Mouse (Mus musculus) hindbrain, embryonic 16.5 days (tissue): Measurements from ENCODE around the gene Nup54. TPM values are rescaled to one million over a fixed set of nuclear protein-coding genes. Genes with fewer than 3 reads are reported as not detected.

ENCODE experiments used
- ATAC-seq: fragments of 200-750 bp; cut with Nextera tagmentation; 2 replicates; pipeline ENCODE4 v1.8.0; 2017; ENCODE audit warnings: moderate TSS enrichment, moderate library complexity
- H3K27ac ChIP-seq: fragments of 300-500 bp; sonication (generic); 2 replicates; pipeline ENCODE4 v1.5.1; 2014; ENCODE audit warnings: low read depth, mild to moderate bottlenecking, control low read depth, low read length, moderate library complexity
- H3K27me3 ChIP-seq: fragments of 300-500 bp; sonication (generic); replicated peaks from 2 replicates; pipeline ENCODE4 v1.6.1; 2014; ENCODE audit warnings: low read length; ENCODE audit not compliant: control insufficient read depth, insufficient read depth
- H3K36me3 ChIP-seq: fragments of 300-500 bp; sonication (generic); 2 replicates; pipeline ENCODE4 v1.6.1; 2014; ENCODE audit warnings: mild to moderate bottlenecking, low read length, moderate library complexity, mixed read lengths; ENCODE audit not compliant: control insufficient read depth, insufficient read depth
- H3K4me1 ChIP-seq: fragments of 300-500 bp; sonication (generic); 2 replicates; pipeline ENCODE4 v1.6.1; 2014; ENCODE audit warnings: low read depth, low read length; ENCODE audit not compliant: control insufficient read depth, insufficient read depth
- H3K4me2 ChIP-seq: fragments of 300-500 bp; sonication (generic); 2 replicates; pipeline ENCODE4 v1.6.1; 2014; ENCODE audit warnings: mild to moderate bottlenecking, low read length, control low read depth, moderate library complexity
- H3K4me3 ChIP-seq: fragments of 300-500 bp; sonication (generic); 2 replicates; pipeline ENCODE4 v1.5.1; 2014; ENCODE audit warnings: mild to moderate bottlenecking, low read length, control low read depth, moderate library complexity
- H3K9ac ChIP-seq: fragments of 300-500 bp; sonication (generic); 2 replicates; pipeline ENCODE4 v1.6.1; 2014; ENCODE audit warnings: low read depth, mild to moderate bottlenecking, control low read depth, low read length, moderate library complexity
- H3K9me3 ChIP-seq: fragments of 300-500 bp; sonication (generic); 2 replicates; pipeline ENCODE4 v1.6.1; 2014; ENCODE audit warnings: mild to moderate bottlenecking, low read length, moderate library complexity; ENCODE audit not compliant: control insufficient read depth
- WGBS: fragments of 180-500 bp; shearing (Covaris S2); extraction: QIAGEN DNeasy Blood & Tissue Kit; methylation state at CpG from one replicate; pipeline ENCODE4 v1.1.7; 2014; 5-methylcytosine and 5-hydroxymethylcytosine counted together
- polyA plus RNA-seq: library from polyadenylated mRNA; unstranded; fragments of >200 nt; fragmentation: Nextera tagmentation; extraction: Ambion mirVana; gene quantifications from 2 replicates; pipeline ENCODE4 v1.2.1, GENCODE M21; 2015

Gene Nup54
- polyA plus RNA-seq, result 56.4 and 58.3 TPM in 2 replicates

- 0 out of 2 replicates have a peak, but pooled peaks cover 3% of the 10 kb centered on the region for H3K36me3 ChIP-seq
- H3K27ac ChIP-seq, result peak within 1 kb of the TSS; percentile 82
- H3K27me3 ChIP-seq, result no peaks in the 10 kb centered on the region
- peak within 1 kb of the TSS; percentile 64 for H3K4me3 ChIP-seq
- peaks cover 12% of the 10 kb centered on the region for H3K4me1 ChIP-seq
- WGBS, result 1% methylated on average over 34 of the region's 34 CpGs
- H3K9me3 ChIP-seq, result no peaks in the 10 kb centered on the region
- ATAC-seq, result peak; percentile 100
- peak within 1 kb of the TSS; percentile 92 for H3K9ac ChIP-seq
- H3K4me2 ChIP-seq, result peak within 1 kb of the TSS; percentile 91
Observed at GRCm38 (mm10) chr5:92435025-92435584, at the start of gene Nup54. Gene Nup54 (minus strand): TSS chr5:92435219.

DNA sequence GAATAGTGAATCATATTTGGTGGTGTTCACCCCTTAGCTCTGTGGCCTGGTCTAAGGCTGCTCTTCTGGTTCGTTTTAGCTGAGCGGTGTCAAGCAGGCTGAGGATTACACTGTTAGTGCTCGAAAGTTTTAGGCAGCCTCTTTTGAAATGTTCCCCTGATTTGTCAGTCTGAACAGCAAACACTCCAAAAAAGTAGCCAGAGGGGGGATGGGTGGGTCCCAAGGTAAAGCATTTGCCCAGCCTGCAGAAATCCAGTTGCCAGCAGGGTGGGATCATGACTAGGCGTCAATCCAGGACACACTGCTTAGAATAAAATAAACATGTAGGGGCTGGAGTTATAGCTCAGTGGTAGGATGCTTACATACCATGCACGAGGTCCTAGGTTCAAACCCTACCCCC is 37.8 kb upstream of the Nup54 start:
- 89% methylated on average over 5 of the region's 5 CpGs for WGBS
- Histone ChIP-seq H3K27me3 (no peaks in the 10 kb centered on the region), H3K27ac (no peak overlapping the region), H3K4me3 (no peak overlapping the region), H3K36me3 (no peaks in the 10 kb centered on the region), H3K4me1 (no peaks in the 10 kb centered on the region), H3K9ac (no peak overlapping the region), H3K4me2 (no peak overlapping the region), H3K9me3 (no peaks in the 10 kb centered on the region)
- ATAC-seq, result no peak

GRCm38 (mm10) chr5:92471531-92471930 is 36.5 kb upstream of the Nup54 start:
- Histone ChIP-seq H3K27me3 (no peaks in the 10 kb centered on the region), H3K4me2 (no peak overlapping the region), H3K4me3 (no peak overlapping the region), H3K9me3 (no peaks in the 10 kb centered on the region), H3K4me1 (no peaks in the 10 kb centered on the region), H3K9ac (no peak overlapping the region), H3K36me3 (no peaks in the 10 kb centered on the region), H3K27ac (no peak overlapping the region)
- 91% methylated on average over 4 of the region's 4 CpGs for WGBS
- no peak for ATAC-seq

GRCm38 (mm10) chr5:92469201-92470130 is 34.4 kb upstream of the Nup54 start:
- Histone ChIP-seq H3K36me3 (no peaks in the 10 kb centered on the region), H3K27me3 (no peaks in the 10 kb centered on the region), H3K27ac (no peak overlapping the region), H3K4me2 (no peak overlapping the region), H3K9me3 (no peaks in the 10 kb centered on the region), H3K4me3 (no peak overlapping the region), H3K9ac (no peak overlapping the region), H3K4me1 (no peaks in the 10 kb centered on the region)
- ATAC-seq, result no peak
- WGBS, result 93% methylated on average over 18 of the region's 18 CpGs

DNA sequence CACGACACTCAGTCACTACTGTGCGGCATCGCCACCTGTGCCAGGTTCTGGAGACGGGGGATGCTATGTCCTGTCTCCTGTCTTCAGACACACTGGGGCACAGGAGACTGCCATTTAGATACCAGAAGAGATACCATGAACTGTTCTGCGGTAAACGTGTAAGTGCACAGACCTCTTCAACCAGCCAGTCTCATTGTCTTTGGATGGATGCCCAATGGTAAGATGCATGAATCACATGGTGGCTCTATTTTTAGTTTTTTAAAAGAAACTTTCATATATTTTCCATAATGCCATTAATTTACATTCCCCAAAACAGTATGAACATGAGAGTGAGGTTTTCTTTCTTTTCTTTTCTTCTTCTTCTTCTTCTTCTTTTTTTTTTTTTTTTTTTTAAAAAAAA is 33.2 kb upstream of the Nup54 start:
- 91% methylated on average over 6 of the region's 6 CpGs for WGBS
- Histone ChIP-seq H3K36me3 (no peaks in the 10 kb centered on the region), H3K4me1 (no peaks in the 10 kb centered on the region), H3K27me3 (no peaks in the 10 kb centered on the region), H3K9me3 (no peaks in the 10 kb centered on the region), H3K27ac (no peak overlapping the region), H3K4me2 (no peak overlapping the region), H3K4me3 (no peak overlapping the region), H3K9ac (no peak overlapping the region)
- ATAC-seq, result no peak

- H3K27ac ChIP-seq, result no peak overlapping the region
- H3K9me3 ChIP-seq, result no peaks in the 10 kb centered on the region
- 87% methylated on average over 8 of the region's 8 CpGs for WGBS
- no peaks in the 10 kb centered on the region for H3K4me1 ChIP-seq
- no peak overlapping the region for H3K4me2 ChIP-seq
- H3K27me3 ChIP-seq, result no peaks in the 10 kb centered on the region
- ATAC-seq, result no peak
- H3K9ac ChIP-seq, result no peak overlapping the region
- H3K4me3 ChIP-seq, result no peak overlapping the region
- no peaks in the 10 kb centered on the region for H3K36me3 ChIP-seq
Observed at GRCm38 (mm10) chr5:92467102-92467766, 32.2 kb upstream of the Nup54 start.

DNA sequence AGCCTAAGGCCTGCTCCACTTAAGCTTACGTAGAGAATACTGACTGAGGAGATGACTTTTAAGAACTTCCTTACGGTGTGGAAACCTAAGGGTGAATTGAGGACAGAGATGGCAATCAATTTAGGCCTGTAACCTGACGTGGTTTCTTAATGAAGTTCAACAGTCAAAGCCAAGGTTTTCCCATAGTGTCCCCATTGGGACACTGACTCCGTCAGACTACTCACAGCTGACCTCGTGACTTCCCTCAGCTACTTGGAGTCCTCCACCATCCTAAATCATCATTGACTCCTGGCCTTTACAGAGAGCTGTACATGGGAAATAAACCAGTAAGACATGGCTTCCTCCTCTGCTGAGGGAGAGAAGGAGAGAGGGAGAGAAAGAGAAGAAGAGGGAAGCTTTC is 30.5 kb upstream of the Nup54 start:
- ATAC-seq, result no peak
- no peaks in the 10 kb centered on the region for H3K9me3 ChIP-seq
- WGBS, result 87% methylated on average over 5 of the region's 5 CpGs

GRCm38 (mm10) chr5:92461321-92461720 is 26.3 kb upstream of the Nup54 start:
- Histone ChIP-seq H3K4me2 (no peak overlapping the region), H3K4me1 (no peaks in the 10 kb centered on the region), H3K9me3 (no peaks in the 10 kb centered on the region), H3K4me3 (no peak overlapping the region), H3K36me3 (peaks cover 10% of the 10 kb centered on the region), H3K27ac (no peak overlapping the region), H3K9ac (no peak overlapping the region), H3K27me3 (no peaks in the 10 kb centered on the region)
- WGBS, result 19% methylated on average over 5 of the region's 5 CpGs
- ATAC-seq, result no peak; the same call in 1 of the 2 replicates

More for the DNA sequence above, 30.5 kb upstream of the Nup54 start:
- Histone ChIP-seq H3K27me3 (no peaks in the 10 kb centered on the region), H3K4me3 (no peak overlapping the region), H3K36me3 (peaks cover 7% of the 10 kb centered on the region), H3K9ac (no peak overlapping the region), H3K4me2 (no peak overlapping the region), H3K27ac (no peak overlapping the region), H3K4me1 (no peaks in the 10 kb centered on the region)

GRCm38 (mm10) chr5:92458726-92459125 is 23.7 kb upstream of the Nup54 start:
- no peak overlapping the region for H3K4me2 ChIP-seq
- H3K36me3 ChIP-seq, result peaks cover 14% of the 10 kb centered on the region
- H3K4me1 ChIP-seq, result no peaks in the 10 kb centered on the region
- H3K9ac ChIP-seq, result no peak overlapping the region
- H3K27ac ChIP-seq, result no peak overlapping the region
- WGBS, result 49% methylated on average over 5 of the region's 5 CpGs
- no peaks in the 10 kb centered on the region for H3K9me3 ChIP-seq
- no peak for ATAC-seq
- no peak overlapping the region for H3K4me3 ChIP-seq
- no peaks in the 10 kb centered on the region for H3K27me3 ChIP-seq
